Mouse (Mus musculus): ENCODE results near the gene Pnpla5. TPM values are rescaled to one million over a fixed set of nuclear protein-coding genes. Genes with fewer than 3 reads are reported as not detected.

The Pnpla5 gene
- 0.36 and 0.40 TPM in 2 replicates for polyA plus RNA-seq (2012; rRNA removed)

GRCm38 (mm10) chr15:84123075-84123474 is at the start of gene Pnpla5:
Pnpla5 (minus strand) TSS chr15:84123175.

GRCm38 (mm10) chr15:84167600-84167999 is 44.6 kb upstream of the Pnpla5 start, which contains the start of gene Pnpla3:
Pnpla3 (plus strand) TSS chr15:84167837.

GRCm38 (mm10) chr15:84105105-84105923 is 17.7 kb downstream of the Pnpla5 start, which contains the start of gene Sult4a1:
Sult4a1 (minus strand) TSS chr15:84105754.

GRCm38 (mm10) chr15:84065140-84065539 is 57.8 kb downstream of the Pnpla5 start, which contains the start of gene Efcab6:
Efcab6 (minus strand) TSS chr15:84065379.

Other genes starting within 250 kb of the Pnpla5 start
- 1.8 and 2.5 TPM in 2 replicates for gene Efcab6, start 57.8 kb downstream of the Pnpla5 start, polyA plus RNA-seq (2012; rRNA removed)
- 1.3 and 1.8 TPM in 2 replicates for gene Sult4a1, start 17.4 kb downstream of the Pnpla5 start, polyA plus RNA-seq (2012; rRNA removed)
- gene Pnpla3, start 44.7 kb upstream of the Pnpla5 start, polyA plus RNA-seq (2012; rRNA removed), result 77.6 and 80.2 TPM in 2 replicates
- gene Samm50, start 69.1 kb upstream of the Pnpla5 start, polyA plus RNA-seq (2012; rRNA removed), result 9.0 and 10.3 TPM in 2 replicates
- 16.7 and 39.6 TPM in 2 replicates for gene Parvb, start 108.9 kb upstream of the Pnpla5 start, polyA plus RNA-seq (2012; rRNA removed)
- 1.9 and 2.4 TPM in 2 replicates for gene Parvg, start 200.9 kb upstream of the Pnpla5 start, polyA plus RNA-seq (2012; rRNA removed)

All from ovary, adult 2 months (tissue).